ENCODE assay signal across 27 mouse cellular contexts in the genomic region with DNA sequence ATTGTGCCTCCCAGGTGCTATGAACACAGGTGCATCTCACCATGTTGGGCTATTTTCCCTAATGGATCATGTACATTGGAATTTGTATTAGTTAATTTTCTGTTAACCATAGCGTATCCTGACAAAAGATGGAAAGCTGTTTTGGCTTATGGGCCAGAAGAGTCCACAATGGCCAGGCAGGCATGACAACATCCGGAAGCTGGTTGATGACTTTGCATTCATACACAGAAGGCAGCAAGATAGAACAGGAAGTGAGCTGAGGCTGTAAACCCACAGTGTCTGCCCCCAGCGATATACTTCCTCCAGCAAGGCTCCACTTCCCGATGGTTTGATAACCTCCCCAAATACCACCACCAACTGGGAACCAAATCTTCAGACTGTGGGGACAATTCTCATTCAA. TPM values are rescaled to one million over a fixed set of nuclear protein-coding genes. Genes with fewer than 3 reads are reported as not detected.
DNase-seq lines count a peak whose midpoint lies in the region; ATAC-seq and TF ChIP-seq lines count a peak whose summit lies in the region.
"Had no signal": no experiment of that assay in that cellular context is flagged by ENCODE, and none has a peak within 500 bp of the region (broad histone marks: within the 10 kb centered on the region; RNA-seq: fewer than 3 reads in every experiment).

No protein-coding gene starts in this region.

- no peak for ATAC-seq in kidney, embryonic 15.5 days (replicated peaks; ENCODE audit: low FRiP score)
- ATAC-seq: activated CD4-positive, CD25-positive, alpha-beta regulatory T cell, adult 4 months; CD4-positive, CD25-positive, alpha-beta regulatory T cell, adult 4 months; Patski had no signal

- H3K4me1 ChIP-seq in heart, embryonic 10.5 days: no peaks in the 10 kb centered on the region
- peaks cover 4% of the 10 kb centered on the region in 2 experiments; a peak in 3 of 4 replicates for H3K4me1 ChIP-seq in CH12.LX (ENCODE audit: control insufficient read depth in 1 of 2, insufficient read depth in 2 of 2)
- no peaks in the 10 kb centered on the region for H3K4me1 ChIP-seq in kidney, embryonic 15.5 days

- TF ChIP-seq EP300 in CH12.LX (IDR thresholded peaks at IDR 0.05; ENCODE audit: low read length): 0 out of 2 replicates have a peak, but pooled peaks have one; percentile 8

- no peak for TF ChIP-seq RAD21 in CH12.LX (IDR thresholded peaks at IDR 0.05; ENCODE audit: low read depth, low read length)

- peak; percentile 13 for DNase-seq in heart, adult 11 months
- DNase-seq in heart, postnatal 36 days: no peak
- peak; percentile 35 for DNase-seq in heart, embryonic 10.5 days (ENCODE audit: low spot score)
- no peak for DNase-seq in heart, adult 18-20 months
- DNase-seq in 416B (ENCODE audit: low read depth) (peak; percentile 5), CH12.LX (ENCODE audit: extremely low read depth) (peak; percentile 14)
- no peak for DNase-seq in cerebellum, adult 11 months
- DNase-seq: adrenal gland, adult 2 months; adrenal gland, adult 8-10 months; adrenal gland, postnatal 10 days; adrenal gland, postnatal 14 days; adrenal gland, postnatal 25 days; adrenal gland, postnatal 36 days; B cell, adult 2 months; cerebellum, adult 11-12 months; cerebellum, adult 18-20 months; cerebellum, adult 2 months; cerebellum, adult 8-10 months had no signal

- peak; percentile 51 for TF ChIP-seq POLR2A in CH12.LX (IDR thresholded peaks at IDR 0.05; ENCODE audit: low read depth, low read length)

- dilution Hi-C loops in CH12.LX (cut with MboI; ENCODE audit: extremely low pct_ligation_motif_present, extremely low pct_unique_long_range_greater_than_20kb, low sequenced_read_pairs): no loop called here

- no peaks in the 10 kb centered on the region for H3K9me3 ChIP-seq in heart, embryonic 10.5 days
- H3K9me3 ChIP-seq in CH12.LX (replicated peaks; ENCODE audit: low read length): peaks cover 2% of the 10 kb centered on the region
- H3K9me3 ChIP-seq in kidney, embryonic 15.5 days (replicated peaks): no peaks in the 10 kb centered on the region

- no peak for TF ChIP-seq CTCF in CH12.LX (conservative IDR thresholded peaks at IDR 0.05 in 1 of 2, IDR thresholded peaks at IDR 0.05 in 1 of 2; ENCODE audit: low read depth in 2 of 2, low read length in 2 of 2)

- H3K4me2 ChIP-seq in CH12.LX (ENCODE audit: insufficient read depth, low read depth, poor library complexity, severe bottlenecking): peak overlapping the region; percentile 85; the same call in 1 of the 2 replicates
- no peak overlapping the region for H3K4me2 ChIP-seq in kidney, embryonic 15.5 days

- no peak overlapping the region for H3K4me3 ChIP-seq in heart, embryonic 10.5 days
- H3K4me3 ChIP-seq in CH12.LX (replicated peaks in 1 of 3; ENCODE audit: low read depth in 2 of 3, low read length in 2 of 3, poor library complexity in 1 of 3): no peak overlapping the region
- H3K4me3 ChIP-seq in kidney, embryonic 15.5 days (replicated peaks): no peak overlapping the region

- no peaks in the 10 kb centered on the region for H3K27me3 ChIP-seq in heart, embryonic 10.5 days (ENCODE audit: insufficient read depth, poor library complexity, severe bottlenecking)
- peaks cover 47% of the 10 kb centered on the region for H3K27me3 ChIP-seq in CH12.LX (replicated peaks)
- no peaks in the 10 kb centered on the region for H3K27me3 ChIP-seq in kidney, embryonic 15.5 days

- no peak overlapping the region for H3K27ac ChIP-seq in heart, embryonic 10.5 days
- H3K27ac ChIP-seq in CH12.LX (ENCODE audit: insufficient read depth, low read depth): peak overlapping the region; percentile 86
- H3K27ac ChIP-seq in kidney, embryonic 15.5 days: no peak overlapping the region

- no peaks in the 10 kb centered on the region for H3K36me3 ChIP-seq in heart, embryonic 10.5 days
- H3K36me3 ChIP-seq in CH12.LX (replicated peaks in 1 of 2; ENCODE audit: control insufficient read depth in 1 of 2, insufficient read depth in 1 of 2, low read length in 1 of 2): no peaks in the 10 kb centered on the region
- no peaks in the 10 kb centered on the region for H3K36me3 ChIP-seq in kidney, embryonic 15.5 days
- H3K36me3 ChIP-seq: G1E had no signal

- 85% methylated on average over 4 of the region's 4 CpGs for WGBS in heart, embryonic 10.5 days
- WGBS in kidney, embryonic 15.5 days: 90% methylated on average over 4 of the region's 4 CpGs

- no peaks in the 10 kb centered on the region for H3K79me2 ChIP-seq in CH12.LX (replicated peaks; ENCODE audit: control insufficient read depth, extremely low read depth, insufficient read depth, poor library complexity, severe bottlenecking)

- intact Hi-C loops in heart, postnatal 36 days (cut with DNase I): no loop called here

- in situ Hi-C loops in CH12.LX (cut with MboI; ENCODE audit: low pct_ligation_motif_present, low pct_unique_long_range_greater_than_20kb, low sequenced_read_pairs): no loop called here

- H3K9ac ChIP-seq in CH12.LX (ENCODE audit: insufficient read depth, low read depth): 0 out of 2 replicates have a peak overlapping the region, but pooled peaks have one; percentile 34
- no peak overlapping the region for H3K9ac ChIP-seq in kidney, embryonic 15.5 days

TF ChIP-seq in CH12.LX, 34 proteins besides CTCF, POLR2A, EP300 and RAD21:
- TF ChIP-seq CHD1 (IDR thresholded peaks at IDR 0.05; ENCODE audit: low read depth, low read length) (no peak), MAX (IDR thresholded peaks at IDR 0.05; ENCODE audit: low read length) (no peak), ELF1 (IDR thresholded peaks at IDR 0.05; ENCODE audit: low read depth, low read length) (peak; percentile 85), JUND (conservative IDR thresholded peaks at IDR 0.05; ENCODE audit: low read depth, low read length) (no peak), ZKSCAN1 (IDR thresholded peaks at IDR 0.05; ENCODE audit: borderline replicate concordance, low read depth, low read length) (no peak), SMC3 (IDR thresholded peaks at IDR 0.05; ENCODE audit: low read depth, low read length) (no peak), GABPA (IDR thresholded peaks at IDR 0.05; ENCODE audit: insufficient replicate concordance, low read depth, low read length) (no peak), ETS1 (conservative IDR thresholded peaks at IDR 0.05; ENCODE audit: low read depth, low read length) (0 out of 2 replicates have a peak, but pooled peaks have one; percentile 10), TBP (conservative IDR thresholded peaks at IDR 0.05; ENCODE audit: low read depth, low read length) (0 out of 2 replicates have a peak, but pooled peaks have one; percentile 40), MAZ (IDR thresholded peaks at IDR 0.05; ENCODE audit: low read depth, low read length) (no peak), E2F4 (IDR thresholded peaks at IDR 0.05; ENCODE audit: insufficient replicate concordance, low read depth, low read length) (no peak), IRF4 (IDR thresholded peaks at IDR 0.05; ENCODE audit: low read depth, low read length) (peak; percentile 33; the same call in 1 of the 2 replicates), RCOR1 (conservative IDR thresholded peaks at IDR 0.05; ENCODE audit: low read depth, low read length) (no peak), MEF2A (IDR thresholded peaks at IDR 0.05; ENCODE audit: borderline replicate concordance, low read depth, low read length) (peak; percentile 4; the same call in 1 of the 2 replicates), NRF1 (IDR thresholded peaks at IDR 0.05; ENCODE audit: low read depth, low read length) (no peak), TCF12 (IDR thresholded peaks at IDR 0.05; ENCODE audit: low read depth, low read length) (no peak; the same call in none of the 2 replicates), MYC (IDR thresholded peaks at IDR 0.05; ENCODE audit: low read depth, low read length) (peak; percentile 34; the same call in 1 of the 2 replicates), NELFE (IDR thresholded peaks at IDR 0.05; ENCODE audit: low read depth, low read length) (no peak), BHLHE40 (IDR thresholded peaks at IDR 0.05; ENCODE audit: low read depth, low read length) (peak; percentile 25; the same call in 1 of the 2 replicates), CHD2 (IDR thresholded peaks at IDR 0.05; ENCODE audit: low read length) (no peak), ZMIZ1 (IDR thresholded peaks at IDR 0.05; ENCODE audit: low read depth, low read length) (no peak), SIN3A (IDR thresholded peaks at IDR 0.05; ENCODE audit: low read length) (no peak), ZNF384 (IDR thresholded peaks at IDR 0.05; ENCODE audit: low read depth, low read length) (no peak), UBTF (IDR thresholded peaks at IDR 0.05; ENCODE audit: low read depth, low read length) (no peak), ZC3H11A (IDR thresholded peaks at IDR 0.05; ENCODE audit: low read depth, low read length) (no peak), JUN (IDR thresholded peaks at IDR 0.05; ENCODE audit: insufficient read depth, low read depth, low read length) (no peak), PAX5 (IDR thresholded peaks at IDR 0.05; ENCODE audit: low read length) (no peak), HCFC1 (IDR thresholded peaks at IDR 0.05; ENCODE audit: low read depth, low read length) (peak; percentile 63), USF2 (conservative IDR thresholded peaks at IDR 0.05; ENCODE audit: low read depth, low read length) (no peak), KAT2A (IDR thresholded peaks at IDR 0.05; ENCODE audit: insufficient replicate concordance, low read length) (no peak), POLR2AphosphoS2 (IDR thresholded peaks at IDR 0.05; ENCODE audit: low read depth, low read length) (no peak), USF1 (IDR thresholded peaks at IDR 0.05; ENCODE audit: low read depth, low read length) (no peak), MXI1 (IDR thresholded peaks at IDR 0.05; ENCODE audit: low read depth, low read length) (no peak), MAFK (IDR thresholded peaks at IDR 0.05; ENCODE audit: insufficient replicate concordance, low read length) (peak; percentile 49; the same call in 1 of the 2 replicates)

RNA-seq across cellular contexts. Expression of a gene that starts 55.1 kb away (rescaled TPM):
- total RNA-seq in heart, postnatal 36 days (2021): not detected
- not detected in 2 replicates for polyA plus RNA-seq in heart, embryonic 10.5 days (2016; fragmentation: Nextera tagmentation; extraction: Ambion mirVana)
- total RNA-seq in heart, adult 18-20 months (2021): not detected
- not detected in 2 replicates for total RNA-seq in CH12.LX (2012; rRNA removed)
- total RNA-seq in CH12.LX (2014; rRNA removed): not detected in 2 replicates
- not detected in 2 replicates for polyA plus RNA-seq in CH12.LX (2012; ENCODE audit: insufficient read length, low read depth)
- not detected in 2 replicates for polyA plus RNA-seq in kidney, embryonic 15.5 days (2015; fragmentation: Nextera tagmentation; extraction: Ambion mirVana)
- total RNA-seq: adrenal gland, adult 18-20 months; adrenal gland, adult 2 months; adrenal gland, adult 8-10 months; adrenal gland, postnatal 10 days; adrenal gland, postnatal 14 days; adrenal gland, postnatal 25 days; adrenal gland, postnatal 36 days; adrenal gland, postnatal 4 days; ES-E14; MEL had no signal
- polyA plus RNA-seq: activated CD4-positive, CD25-positive, alpha-beta regulatory T cell, adult 4 months; adrenal gland, adult 2 months; CD4-positive, CD25-positive, alpha-beta regulatory T cell, adult 4 months; G1E; Patski had no signal

Comparison
In these comparisons a context has a peak if more than half of its experiments do, and no peak if none do; other contexts are left out.
1. DNase-seq: peak in heart, adult 11 months (single experiment), heart, embryonic 10.5 days (single experiment), 416B (single experiment) and CH12.LX (single experiment); none in heart, postnatal 36 days (0 of 2), heart, adult 18-20 months (0 of 2) and cerebellum, adult 11 months (single experiment).